Mouse (Mus musculus): ENCODE data around the gene 2900026A02Rik.

2900026A02Rik gene

DNA sequence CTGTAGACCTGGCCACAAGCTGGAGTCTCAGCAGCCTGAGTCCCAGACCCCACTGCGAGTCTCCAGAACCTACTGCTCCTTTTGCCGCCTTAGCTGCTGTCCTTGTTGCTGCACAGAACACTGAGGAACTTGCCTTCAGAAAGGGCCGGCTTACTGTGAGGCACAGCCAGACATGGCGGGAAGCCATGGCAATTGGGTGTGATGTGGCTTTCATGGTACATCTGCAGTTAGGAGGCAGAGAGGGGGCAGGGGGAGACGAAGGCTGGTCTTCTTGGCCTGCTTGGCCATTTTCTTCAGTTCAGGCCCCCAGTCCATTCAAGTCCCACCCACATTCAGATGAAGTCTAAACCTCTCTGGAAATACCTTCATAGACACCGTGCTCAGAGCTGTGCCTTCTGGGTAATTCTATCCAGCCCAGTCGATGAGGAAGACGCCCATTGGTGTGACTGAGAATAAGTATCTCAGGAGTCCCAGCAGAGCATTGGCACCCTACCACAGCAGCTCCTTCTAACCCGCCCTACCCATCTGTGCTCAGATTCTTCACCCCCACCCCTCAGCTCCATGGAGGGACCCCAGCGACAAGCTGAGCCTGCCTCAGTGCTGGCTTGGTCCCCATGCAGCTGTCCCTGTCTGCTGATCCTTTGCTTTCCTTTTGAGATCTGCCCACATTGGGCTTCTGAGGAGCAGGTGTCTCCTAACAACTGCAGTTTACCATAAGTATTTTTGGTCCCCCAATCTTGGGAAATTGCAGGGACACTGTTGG lies 175.3 kb downstream of the 2900026A02Rik start:
- no peak for DNase-seq (ENCODE audit: low spot score in 2 of 2)

DNA sequence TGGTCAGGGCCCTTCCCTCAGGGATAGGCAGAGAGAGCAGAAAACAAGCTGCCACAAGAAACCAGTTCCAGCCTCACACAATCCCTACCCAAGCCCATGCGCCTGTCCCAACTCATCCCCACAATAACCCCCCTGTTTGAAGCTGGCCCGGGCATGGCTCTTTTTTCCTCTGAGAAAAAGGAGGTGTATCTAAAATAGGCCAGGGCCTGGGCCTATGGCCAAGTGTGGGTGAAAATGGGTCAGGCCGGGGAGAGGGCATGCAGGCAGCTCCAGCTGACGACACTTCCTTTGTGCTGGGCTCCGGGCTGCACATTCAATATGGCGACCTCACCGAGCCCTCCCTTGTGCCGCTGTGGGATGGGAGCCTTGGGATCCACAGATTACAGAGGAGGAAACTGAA lies 177.5 kb downstream of the 2900026A02Rik start:
- no peak for DNase-seq (ENCODE audit: low spot score in 2 of 2)

- no peak for DNase-seq (ENCODE audit: low spot score in 2 of 2)
Observed at GRCm38 (mm10) chr5:113041567-113042071, 179.4 kb downstream of the 2900026A02Rik start.

DNA sequence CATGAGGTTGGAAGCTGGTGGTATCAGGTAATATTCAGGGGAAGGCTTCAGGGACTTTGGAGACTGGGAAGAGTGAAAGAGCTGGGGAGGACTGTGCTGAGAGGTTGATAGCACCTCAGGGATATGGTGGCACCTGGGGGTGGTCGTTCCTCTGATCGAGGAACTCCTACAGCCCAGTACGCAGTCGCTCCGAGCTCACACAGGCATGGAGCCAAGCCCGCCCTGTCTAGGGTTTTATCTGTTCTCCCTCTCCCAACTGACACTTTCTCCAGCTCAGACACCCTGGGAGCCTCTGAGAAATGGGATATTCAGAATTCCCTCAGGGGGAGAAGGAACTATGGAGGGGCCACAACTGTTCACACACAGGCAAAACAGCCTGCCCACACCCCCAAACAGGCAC lies 180.3 kb downstream of the 2900026A02Rik start:
- DNase-seq (ENCODE audit: low spot score in 2 of 2): no peak

GRCm38 (mm10) chr5:113038601-113039000 lies 182.4 kb downstream of the 2900026A02Rik start:
- no peak for DNase-seq (ENCODE audit: low spot score in 2 of 2)
